Mouse (Mus musculus) hindbrain, embryonic 16.5 days (tissue): ENCODE data around the gene Rab11fip5. TPM values are rescaled to one million over a fixed set of nuclear protein-coding genes. Genes with fewer than 3 reads are reported as not detected.
A peak's percentile ranks its signal among the peaks of the same experiment; 100 is the strongest.

Source experiments
- ATAC-seq: fragments of 200-750 bp; cut with Nextera tagmentation; 2 replicates; pipeline ENCODE4 v1.8.0; 2017; ENCODE audit warnings: moderate TSS enrichment, moderate library complexity
- H3K27ac ChIP-seq: fragments of 300-500 bp; sonication (generic); 2 replicates; pipeline ENCODE4 v1.5.1; 2014; ENCODE audit warnings: low read depth, mild to moderate bottlenecking, control low read depth, low read length, moderate library complexity
- H3K27me3 ChIP-seq: fragments of 300-500 bp; sonication (generic); replicated peaks from 2 replicates; pipeline ENCODE4 v1.6.1; 2014; ENCODE audit warnings: low read length; ENCODE audit not compliant: control insufficient read depth, insufficient read depth
- H3K36me3 ChIP-seq: fragments of 300-500 bp; sonication (generic); 2 replicates; pipeline ENCODE4 v1.6.1; 2014; ENCODE audit warnings: mild to moderate bottlenecking, low read length, moderate library complexity, mixed read lengths; ENCODE audit not compliant: control insufficient read depth, insufficient read depth
- H3K4me1 ChIP-seq: fragments of 300-500 bp; sonication (generic); 2 replicates; pipeline ENCODE4 v1.6.1; 2014; ENCODE audit warnings: low read depth, low read length; ENCODE audit not compliant: control insufficient read depth, insufficient read depth
- H3K4me2 ChIP-seq: fragments of 300-500 bp; sonication (generic); 2 replicates; pipeline ENCODE4 v1.6.1; 2014; ENCODE audit warnings: mild to moderate bottlenecking, low read length, control low read depth, moderate library complexity
- H3K4me3 ChIP-seq: fragments of 300-500 bp; sonication (generic); 2 replicates; pipeline ENCODE4 v1.5.1; 2014; ENCODE audit warnings: mild to moderate bottlenecking, low read length, control low read depth, moderate library complexity
- H3K9ac ChIP-seq: fragments of 300-500 bp; sonication (generic); 2 replicates; pipeline ENCODE4 v1.6.1; 2014; ENCODE audit warnings: low read depth, mild to moderate bottlenecking, control low read depth, low read length, moderate library complexity
- H3K9me3 ChIP-seq: fragments of 300-500 bp; sonication (generic); 2 replicates; pipeline ENCODE4 v1.6.1; 2014; ENCODE audit warnings: mild to moderate bottlenecking, low read length, moderate library complexity; ENCODE audit not compliant: control insufficient read depth
- whole genome bisulfite sequencing: fragments of 180-500 bp; shearing (Covaris S2); extraction: QIAGEN DNeasy Blood & Tissue Kit; methylation state at CpG from one replicate; pipeline ENCODE4 v1.1.7; 2014; 5-methylcytosine and 5-hydroxymethylcytosine counted together
- polyA plus RNA-seq: library from polyadenylated mRNA; unstranded; fragments of >200 nt; fragmentation: Nextera tagmentation; extraction: Ambion mirVana; gene quantifications from 2 replicates; pipeline ENCODE4 v1.2.1, GENCODE M21; 2015

Gene Rab11fip5
- polyA plus RNA-seq, 1 experiment from 2014 or later: 24.3 TPM

GRCm38 (mm10) chr6:85377876-85378275, 3.4 kb upstream of the Rab11fip5 start:
- H3K4me1 ChIP-seq: peaks cover 7% of the 10 kb centered on the region
- WGBS: 50% methylated on average over 5 of the region's 5 CpGs
- H3K27ac ChIP-seq: no peak overlapping the region
- no peak overlapping the region for H3K4me2 ChIP-seq
- H3K36me3 ChIP-seq: no peaks in the 10 kb centered on the region
- no peak overlapping the region for H3K9ac ChIP-seq
- no peak overlapping the region for H3K4me3 ChIP-seq
- no peaks in the 10 kb centered on the region for H3K27me3 ChIP-seq
- no peaks in the 10 kb centered on the region for H3K9me3 ChIP-seq
- ATAC-seq: no peak

DNA sequence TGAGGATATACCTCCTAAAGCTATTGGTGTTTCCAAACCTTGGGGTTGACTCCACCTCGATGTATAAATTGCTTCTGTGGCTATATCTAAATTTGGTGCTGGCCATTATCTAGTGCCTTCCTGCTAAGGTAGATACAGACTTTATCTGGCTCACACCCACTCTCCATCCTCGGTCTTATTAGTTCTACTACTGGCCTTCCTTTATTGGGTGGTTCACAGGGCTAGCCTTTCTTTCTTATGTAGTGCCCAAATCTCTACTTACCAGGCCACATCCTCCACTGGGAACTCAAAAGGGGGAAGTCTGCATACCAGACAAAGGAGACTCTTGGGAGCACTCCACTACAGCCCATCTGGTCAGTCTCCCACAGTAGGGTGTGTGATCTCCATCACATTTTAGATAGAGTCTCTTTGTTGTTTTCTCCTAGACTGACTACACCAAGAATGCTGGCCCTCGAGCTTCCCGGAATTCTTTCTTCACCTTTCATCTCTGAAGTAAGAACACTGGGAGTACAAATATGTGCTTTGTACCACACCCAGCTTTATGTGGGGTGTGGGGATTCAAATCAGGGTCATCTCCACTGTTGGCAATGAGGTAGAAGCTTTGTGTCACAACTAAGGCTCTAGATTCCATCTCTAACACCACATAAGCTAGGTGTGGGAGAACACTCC, 2.8 kb upstream of the Rab11fip5 start:
- H3K9me3 ChIP-seq: no peaks in the 10 kb centered on the region
- no peak overlapping the region for H3K4me2 ChIP-seq
- H3K36me3 ChIP-seq: no peaks in the 10 kb centered on the region
- H3K4me1 ChIP-seq: peaks cover 14% of the 10 kb centered on the region
- H3K27ac ChIP-seq: no peak overlapping the region
- no peaks in the 10 kb centered on the region for H3K27me3 ChIP-seq
- H3K4me3 ChIP-seq: no peak overlapping the region
- H3K9ac ChIP-seq: no peak overlapping the region
- ATAC-seq: no peak
- WGBS: 71% methylated on average over 4 of the region's 4 CpGs

- H3K27ac ChIP-seq: peak overlapping the region; percentile 87
- peak; percentile 97 for ATAC-seq
- peak overlapping the region; percentile 71 for H3K4me2 ChIP-seq
- H3K27me3 ChIP-seq: no peaks in the 10 kb centered on the region
- H3K4me1 ChIP-seq: peaks cover 22% of the 10 kb centered on the region
- peak overlapping the region; percentile 93 for H3K9ac ChIP-seq
- no peaks in the 10 kb centered on the region for H3K9me3 ChIP-seq
- WGBS: under 1% methylated on average over 19 of the region's 19 CpGs
- no peaks in the 10 kb centered on the region for H3K36me3 ChIP-seq
- peak overlapping the region; percentile 88 for H3K4me3 ChIP-seq
Observed at GRCm38 (mm10) chr6:85374734-85375114, 290 bp upstream of the Rab11fip5 start.

- H3K4me1 ChIP-seq: peaks cover 30% of the 10 kb centered on the region
- H3K36me3 ChIP-seq: no peaks in the 10 kb centered on the region
- H3K9ac ChIP-seq: peak overlapping the region; percentile 93
- no peaks in the 10 kb centered on the region for H3K9me3 ChIP-seq
- peak overlapping the region; percentile 88 for H3K4me3 ChIP-seq
- 88% methylated on average over 10 of the region's 10 CpGs for WGBS
- ATAC-seq: no peak
- no peaks in the 10 kb centered on the region for H3K27me3 ChIP-seq
- H3K4me2 ChIP-seq: peak overlapping the region; percentile 71
- H3K27ac ChIP-seq: no peak overlapping the region
Observed at GRCm38 (mm10) chr6:85373066-85373860, 1.2 kb downstream of the Rab11fip5 start.

- no peak overlapping the region for H3K9ac ChIP-seq
Observed at GRCm38 (mm10) chr6:85372496-85372895, 1.9 kb downstream of the Rab11fip5 start.

GRCm38 (mm10) chr6:85371859-85372405, 2.5 kb downstream of the Rab11fip5 start:
- peaks cover 30% of the 10 kb centered on the region for H3K4me1 ChIP-seq
- WGBS: 78% methylated on average over 6 of the region's 6 CpGs
- H3K27me3 ChIP-seq: no peaks in the 10 kb centered on the region
- no peak overlapping the region for H3K4me3 ChIP-seq
- H3K27ac ChIP-seq: no peak overlapping the region
- H3K9ac ChIP-seq: no peak overlapping the region
- peak overlapping the region; percentile 71 for H3K4me2 ChIP-seq
- ATAC-seq: no peak
- no peaks in the 10 kb centered on the region for H3K9me3 ChIP-seq
- H3K36me3 ChIP-seq: no peaks in the 10 kb centered on the region

More at GRCm38 (mm10) chr6:85372496-85372895, 1.9 kb downstream of the Rab11fip5 start:
- Histone ChIP-seq H3K4me3 (peak overlapping the region; percentile 88; the same call in 1 of the 2 replicates), H3K4me1 (peaks cover 30% of the 10 kb centered on the region), H3K9me3 (no peaks in the 10 kb centered on the region), H3K4me2 (peak overlapping the region; percentile 71), H3K36me3 (no peaks in the 10 kb centered on the region), H3K27me3 (no peaks in the 10 kb centered on the region), H3K27ac (no peak overlapping the region)
- ATAC-seq: no peak
- 73% methylated on average over 2 of the region's 2 CpGs for WGBS

- Histone ChIP-seq H3K4me3 (no peak overlapping the region), H3K27ac (no peak overlapping the region), H3K27me3 (no peaks in the 10 kb centered on the region), H3K9me3 (no peaks in the 10 kb centered on the region), H3K36me3 (no peaks in the 10 kb centered on the region), H3K4me1 (peaks cover 33% of the 10 kb centered on the region), H3K9ac (no peak overlapping the region), H3K4me2 (no peak overlapping the region)
- no peak for ATAC-seq
- WGBS: 91% methylated on average over 9 of the region's 9 CpGs
Observed at GRCm38 (mm10) chr6:85370666-85371430, 3.6 kb downstream of the Rab11fip5 start.

- H3K36me3 ChIP-seq: no peaks in the 10 kb centered on the region
- no peaks in the 10 kb centered on the region for H3K9me3 ChIP-seq
- no peak for ATAC-seq
- no peaks in the 10 kb centered on the region for H3K27me3 ChIP-seq
- no peak overlapping the region for H3K27ac ChIP-seq
- no peak overlapping the region for H3K9ac ChIP-seq
- no peak overlapping the region for H3K4me2 ChIP-seq
- 91% methylated on average over 5 of the region's 5 CpGs for WGBS
- no peak overlapping the region for H3K4me3 ChIP-seq
- H3K4me1 ChIP-seq: peaks cover 33% of the 10 kb centered on the region
Observed at GRCm38 (mm10) chr6:85370041-85370440, 4.4 kb downstream of the Rab11fip5 start.
